Mouse (Mus musculus) spleen, adult 2 months (tissue): ENCODE data around the gene Kbtbd6. TPM values are rescaled to one million over a fixed set of nuclear protein-coding genes. Genes with fewer than 3 reads are reported as not detected.
"Not testable (repeated sequence)": the region's sequence is repeated elsewhere in the genome, so short reads cannot be mapped to it uniquely, and the experiment has no call there.

ENCODE experiments used
- DNase-seq, 2 experiments: peaks; one replicate each; pipeline versions ENCODE4 v3.0.0 to v3.0.0-alpha.2; 2012 to 2021; ENCODE audit warnings: low spot score in 2 of 2, low read depth in 1 of 2
- H3K27ac ChIP-seq: fragments of 200-500 bp; 2 replicates; pipeline ENCODE4 v1.5.1; 2012; ENCODE audit warnings: low read length, inconsistent platforms; ENCODE audit not compliant: insufficient read depth
- H3K27me3 ChIP-seq: fragments of 200-500 bp; 2 replicates; pipeline ENCODE4 v1.6.1; 2012; ENCODE audit warnings: mild to moderate bottlenecking, moderate library complexity, low read length, inconsistent platforms; ENCODE audit not compliant: control insufficient read depth, insufficient read depth
- H3K36me3 ChIP-seq: fragments of 200-500 bp; 2 replicates; pipeline ENCODE4 v1.6.1; 2012; ENCODE audit warnings: mild to moderate bottlenecking, low read length, inconsistent platforms; ENCODE audit not compliant: control insufficient read depth, insufficient read depth
- H3K4me1 ChIP-seq: fragments of 200-500 bp; 2 replicates; pipeline ENCODE4 v1.6.1; 2011; ENCODE audit warnings: inconsistent platforms; ENCODE audit not compliant: control insufficient read depth, insufficient read depth, insufficient read length
- H3K4me3 ChIP-seq: fragments of 200-500 bp; 2 replicates; pipeline ENCODE4 v1.5.1; 2011; ENCODE audit warnings: mild to moderate bottlenecking, inconsistent platforms; ENCODE audit not compliant: insufficient read depth, insufficient read length; ENCODE audit errors: extremely low read depth
- CTCF ChIP-seq: fragments of 200-500 bp; IDR thresholded peaks from 2 replicates; pipeline ENCODE4 v1.5.1; 2011; ENCODE audit warnings: mild to moderate bottlenecking, inconsistent platforms; ENCODE audit not compliant: insufficient read depth, insufficient read length, insufficient replicate concordance; ENCODE audit errors: extremely low read depth
- POLR2A ChIP-seq: fragments of 200-500 bp; IDR thresholded peaks from 2 replicates; pipeline ENCODE4 v1.6.1; 2011; ENCODE audit warnings: low read depth, low read length, inconsistent platforms
- WGBS: fragments of 180-500 bp; shearing (Covaris S2); methylation state at CpG from one replicate; pipeline ENCODE4 v1.1.7; 2018; 5-methylcytosine and 5-hydroxymethylcytosine counted together
- polyA plus RNA-seq: library from polyadenylated mRNA; depleted of rRNA; stranded (reverse); fragments of >200 nt; gene quantifications from 2 replicates; pipeline ENCODE4 v1.2.3, GENCODE M21; 2012

Kbtbd6 gene
- polyA plus RNA-seq, 1 experiment, result 1.4 TPM

GRCm38 (mm10) chr14:79445055-79445620 lies 6.5 kb upstream of the Kbtbd6 start:
- Histone ChIP-seq H3K36me3 (no peaks in the 10 kb centered on the region), H3K27me3 (no peaks in the 10 kb centered on the region), H3K4me1 (peaks cover 5% of the 10 kb centered on the region; the same call in 1 of the 2 replicates), H3K27ac (no peak overlapping the region), H3K4me3 (no peak overlapping the region)
- TF ChIP-seq CTCF (no peak), POLR2A (no peak)
- WGBS, result 90% methylated on average over 16 of the region's 16 CpGs
- DNase-seq, result no peak

- H3K27ac ChIP-seq, H3K4me3 ChIP-seq, DNase-seq, H3K4me1 ChIP-seq, H3K27me3 ChIP-seq, H3K36me3 ChIP-seq: not testable (repeated sequence)
- 99% methylated on average over 7 of the region's 10 CpGs for WGBS
Measured at GRCm38 (mm10) chr14:79452591-79452934, 928 bp downstream of the Kbtbd6 start.

- H3K27ac ChIP-seq, result no peak overlapping the region; the same call in 1 of the 2 replicates
- TF ChIP-seq POLR2A (no peak), CTCF (no peak)
- no peaks in the 10 kb centered on the region for H3K27me3 ChIP-seq
- peaks cover 11% of the 10 kb centered on the region for H3K36me3 ChIP-seq
- no peak overlapping the region for H3K4me3 ChIP-seq
- peaks cover 9% of the 10 kb centered on the region for H3K4me1 ChIP-seq
- WGBS, result 96% methylated on average over 1 of the region's 1 CpGs
- no peak for DNase-seq
Measured at GRCm38 (mm10) chr14:79460401-79460800, 8.8 kb downstream of the Kbtbd6 start.

- WGBS, result 78% methylated on average over 4 of the region's 4 CpGs
- Histone ChIP-seq H3K27ac (peak overlapping the region; percentile 70), H3K4me3 (no peak overlapping the region), H3K27me3 (no peaks in the 10 kb centered on the region), H3K4me1 (peaks cover 9% of the 10 kb centered on the region), H3K36me3 (peaks cover 11% of the 10 kb centered on the region)
- no peak for DNase-seq
- no peak for TF ChIP-seq CTCF
Measured at GRCm38 (mm10) chr14:79460988-79461387, 9.4 kb downstream of the Kbtbd6 start.

GRCm38 (mm10) chr14:79465623-79466022 lies 14.0 kb downstream of the Kbtbd6 start:
- Histone ChIP-seq H3K4me1 (peaks cover 5% of the 10 kb centered on the region; the same call in 1 of the 2 replicates), H3K36me3 (peaks cover 24% of the 10 kb centered on the region), H3K27me3 (no peaks in the 10 kb centered on the region), H3K4me3 (no peak overlapping the region), H3K27ac (no peak overlapping the region)
- WGBS, result 86% methylated on average over 1 of the region's 1 CpGs
- TF ChIP-seq POLR2A (no peak), CTCF (no peak)
- no peak for DNase-seq

GRCm38 (mm10) chr14:79467621-79468020 lies 16.0 kb downstream of the Kbtbd6 start:
- TF ChIP-seq POLR2A (no peak), CTCF (peak; percentile 53; the same call in 1 of the 2 replicates)
- 26% methylated on average over 3 of the region's 3 CpGs for WGBS
- Histone ChIP-seq H3K27ac (no peak overlapping the region), H3K4me3 (no peak overlapping the region), H3K36me3 (peaks cover 26% of the 10 kb centered on the region), H3K4me1 (no peaks in the 10 kb centered on the region), H3K27me3 (no peaks in the 10 kb centered on the region)
- peak in 1 of 2 experiments; percentile 45 for DNase-seq

- WGBS, result 92% methylated on average over 2 of the region's 2 CpGs
- Histone ChIP-seq H3K36me3 (peaks cover 29% of the 10 kb centered on the region), H3K27ac (no peak overlapping the region), H3K4me1 (no peaks in the 10 kb centered on the region), H3K27me3 (no peaks in the 10 kb centered on the region), H3K4me3 (no peak overlapping the region)
- TF ChIP-seq CTCF (no peak), POLR2A (no peak)
- no peak for DNase-seq
Measured at GRCm38 (mm10) chr14:79473384-79473783, 21.7 kb downstream of the Kbtbd6 start.
